Mouse (Mus musculus): ENCODE measurements around the gene A630076J17Rik. TPM values are rescaled to one million over a fixed set of nuclear protein-coding genes. Genes with fewer than 3 reads are reported as not detected.

Gene A630076J17Rik
- total and polyA plus RNA-seq, 2 experiments from 2014 or later, result 0.11 TPM; not detected in 1

- Histone ChIP-seq H3K36me3 (replicated peaks; ENCODE audit: control insufficient read depth, insufficient read depth, low read length) (no peaks in the 10 kb centered on the region), H3K4me3 (ENCODE audit: low read depth, low read length) (no peak overlapping the region), H3K9me3 (replicated peaks; ENCODE audit: control insufficient read depth, low read length) (no peaks in the 10 kb centered on the region), H3K4me1 (ENCODE audit: control insufficient read depth, insufficient read depth) (no peaks in the 10 kb centered on the region), H3K9ac (replicated peaks; ENCODE audit: low read depth, low read length) (no peak overlapping the region), H3K27ac (ENCODE audit: low read depth) (no peak overlapping the region), H3K27me3 (ENCODE audit: control insufficient read depth, insufficient read depth, low read length) (no peaks in the 10 kb centered on the region), H3K4me2 (ENCODE audit: low read depth, low read length) (no peak overlapping the region)
- ATAC-seq (ENCODE audit: insufficient read depth, low read depth), result peak; percentile 73
- TF ChIP-seq CTCF (IDR thresholded peaks at IDR 0.05; ENCODE audit: low read depth) (peak; percentile 80), EP300 (IDR thresholded peaks at IDR 0.05; ENCODE audit: low read depth) (no peak)
- WGBS, result 31% methylated on average over 6 of the region's 6 CpGs
- peak; percentile 50 for DNase-seq (ENCODE audit: low spot score)
Observed at GRCm38 (mm10) chr3:107188226-107188899, 42.1 kb upstream of the A630076J17Rik start.

GRCm38 (mm10) chr3:107201310-107202180 lies 28.9 kb upstream of the A630076J17Rik start:
- H3K9ac ChIP-seq (replicated peaks; ENCODE audit: low read depth, low read length), result no peak overlapping the region
- H3K27ac ChIP-seq (ENCODE audit: low read depth), result no peak overlapping the region
- H3K4me1 ChIP-seq (ENCODE audit: control insufficient read depth, insufficient read depth), result no peaks in the 10 kb centered on the region
- TF ChIP-seq CTCF (IDR thresholded peaks at IDR 0.05; ENCODE audit: low read depth) (no peak), EP300 (IDR thresholded peaks at IDR 0.05; ENCODE audit: low read depth) (no peak)
- H3K27me3 ChIP-seq (ENCODE audit: control insufficient read depth, insufficient read depth, low read length), result no peaks in the 10 kb centered on the region
- H3K36me3 ChIP-seq (replicated peaks; ENCODE audit: control insufficient read depth, insufficient read depth, low read length), result no peaks in the 10 kb centered on the region
- no peaks in the 10 kb centered on the region for H3K9me3 ChIP-seq (replicated peaks; ENCODE audit: control insufficient read depth, low read length)
- DNase-seq (ENCODE audit: low spot score), result no peak
- no peak for ATAC-seq (ENCODE audit: insufficient read depth, low read depth)
- 39% methylated on average over 9 of the region's 9 CpGs for WGBS
- no peak overlapping the region for H3K4me3 ChIP-seq (ENCODE audit: low read depth, low read length)
- no peak overlapping the region for H3K4me2 ChIP-seq (ENCODE audit: low read depth, low read length)

- Histone ChIP-seq H3K9ac (replicated peaks; ENCODE audit: low read depth, low read length) (no peak overlapping the region), H3K4me2 (ENCODE audit: low read depth, low read length) (no peak overlapping the region), H3K9me3 (replicated peaks; ENCODE audit: control insufficient read depth, low read length) (no peaks in the 10 kb centered on the region), H3K4me3 (ENCODE audit: low read depth, low read length) (no peak overlapping the region), H3K36me3 (replicated peaks; ENCODE audit: control insufficient read depth, insufficient read depth, low read length) (no peaks in the 10 kb centered on the region), H3K27me3 (ENCODE audit: control insufficient read depth, insufficient read depth, low read length) (no peaks in the 10 kb centered on the region), H3K4me1 (ENCODE audit: control insufficient read depth, insufficient read depth) (no peaks in the 10 kb centered on the region), H3K27ac (ENCODE audit: low read depth) (no peak overlapping the region)
- ATAC-seq (ENCODE audit: insufficient read depth, low read depth) (no peak), DNase-seq (ENCODE audit: low spot score) (no peak)
- 74% methylated on average over 3 of the region's 3 CpGs for WGBS
- TF ChIP-seq CTCF (IDR thresholded peaks at IDR 0.05; ENCODE audit: low read depth), result no peak
Observed at GRCm38 (mm10) chr3:107204413-107204812, 26.0 kb upstream of the A630076J17Rik start.

GRCm38 (mm10) chr3:107205170-107205569 lies 25.2 kb upstream of the A630076J17Rik start:
- Histone ChIP-seq H3K36me3 (replicated peaks; ENCODE audit: control insufficient read depth, insufficient read depth, low read length) (no peaks in the 10 kb centered on the region), H3K27me3 (ENCODE audit: control insufficient read depth, insufficient read depth, low read length) (no peaks in the 10 kb centered on the region), H3K9ac (replicated peaks; ENCODE audit: low read depth, low read length) (no peak overlapping the region), H3K27ac (ENCODE audit: low read depth) (no peak overlapping the region), H3K4me2 (ENCODE audit: low read depth, low read length) (no peak overlapping the region), H3K4me3 (ENCODE audit: low read depth, low read length) (no peak overlapping the region), H3K4me1 (ENCODE audit: control insufficient read depth, insufficient read depth) (no peaks in the 10 kb centered on the region), H3K9me3 (replicated peaks; ENCODE audit: control insufficient read depth, low read length) (no peaks in the 10 kb centered on the region)
- ATAC-seq (ENCODE audit: insufficient read depth, low read depth) (no peak), DNase-seq (ENCODE audit: low spot score) (no peak)
- TF ChIP-seq CTCF (IDR thresholded peaks at IDR 0.05; ENCODE audit: low read depth), result no peak
- TF ChIP-seq EP300 (IDR thresholded peaks at IDR 0.05; ENCODE audit: low read depth), result no peak

- no peak overlapping the region for H3K9ac ChIP-seq (replicated peaks; ENCODE audit: low read depth, low read length)
Observed at GRCm38 (mm10) chr3:107205994-107206393, 24.4 kb upstream of the A630076J17Rik start.

More at GRCm38 (mm10) chr3:107205994-107206393, 24.4 kb upstream of the A630076J17Rik start:
- H3K4me3 ChIP-seq (ENCODE audit: low read depth, low read length), result no peak overlapping the region
- H3K9me3 ChIP-seq (replicated peaks; ENCODE audit: control insufficient read depth, low read length), result no peaks in the 10 kb centered on the region
- TF ChIP-seq EP300 (IDR thresholded peaks at IDR 0.05; ENCODE audit: low read depth), result no peak
- TF ChIP-seq CTCF (IDR thresholded peaks at IDR 0.05; ENCODE audit: low read depth), result peak; percentile 87
- 9% methylated on average over 4 of the region's 4 CpGs for WGBS
- no peak overlapping the region for H3K27ac ChIP-seq (ENCODE audit: low read depth)
- ATAC-seq (ENCODE audit: insufficient read depth, low read depth) (no peak), DNase-seq (ENCODE audit: low spot score) (peak; percentile 44)
- H3K36me3 ChIP-seq (replicated peaks; ENCODE audit: control insufficient read depth, insufficient read depth, low read length), result no peaks in the 10 kb centered on the region
- H3K4me2 ChIP-seq (ENCODE audit: low read depth, low read length), result no peak overlapping the region
- no peaks in the 10 kb centered on the region for H3K4me1 ChIP-seq (ENCODE audit: control insufficient read depth, insufficient read depth)
- H3K27me3 ChIP-seq (ENCODE audit: control insufficient read depth, insufficient read depth, low read length), result no peaks in the 10 kb centered on the region
